Mouse (Mus musculus) intestine, embryonic 16.5 days (tissue): ENCODE results near the gene Cdk14. TPM values are rescaled to one million over a fixed set of nuclear protein-coding genes. Genes with fewer than 3 reads are reported as not detected.
A peak's percentile ranks its signal among the peaks of the same experiment; 100 is the strongest.

Source experiments
- ATAC-seq: fragments of 200-750 bp; cut with Nextera tagmentation; 2 replicates; pipeline ENCODE4 v1.8.0; 2017; ENCODE audit warnings: moderate TSS enrichment, moderate library complexity
- H3K27ac ChIP-seq: fragments of 300-500 bp; sonication (generic); 2 replicates; pipeline ENCODE4 v1.5.1; 2014; ENCODE audit warnings: mild to moderate bottlenecking, low read length
- H3K27me3 ChIP-seq: fragments of 300-500 bp; sonication (generic); replicated peaks from 2 replicates; pipeline ENCODE4 v1.6.1; 2014; ENCODE audit warnings: low read length, control low read depth, mixed read lengths; ENCODE audit not compliant: control insufficient read depth, insufficient read depth
- H3K36me3 ChIP-seq: fragments of 300-500 bp; sonication (generic); 2 replicates; pipeline ENCODE4 v1.6.1; 2014; ENCODE audit warnings: low read length, control low read depth; ENCODE audit not compliant: control insufficient read depth, insufficient read depth
- H3K4me1 ChIP-seq: fragments of 300-500 bp; sonication (generic); 2 replicates; pipeline ENCODE4 v1.6.1; 2014; ENCODE audit warnings: low read length, control low read depth, mixed read lengths; ENCODE audit not compliant: control insufficient read depth, insufficient read depth
- H3K4me2 ChIP-seq: fragments of 300-500 bp; sonication (generic); 2 replicates; pipeline ENCODE4 v1.6.1; 2014; ENCODE audit warnings: low read depth, low read length, control low read depth
- H3K4me3 ChIP-seq: fragments of 300-500 bp; sonication (generic); 2 replicates; pipeline ENCODE4 v1.5.1; 2014; ENCODE audit warnings: mild to moderate bottlenecking, low read length
- H3K9ac ChIP-seq: fragments of 300-500 bp; sonication (generic); 2 replicates; pipeline ENCODE4 v1.6.1; 2014; ENCODE audit warnings: low read depth, low read length
- H3K9me3 ChIP-seq: fragments of 300-500 bp; sonication (generic); 2 replicates; pipeline ENCODE4 v1.6.1; 2016; ENCODE audit warnings: low read length, control low read depth; ENCODE audit not compliant: control insufficient read depth
- WGBS: fragments of 180-500 bp; shearing (Covaris S2); extraction: QIAGEN DNeasy Blood & Tissue Kit; methylation state at CpG from one replicate; pipeline ENCODE4 v1.1.7; 2014; 5-methylcytosine and 5-hydroxymethylcytosine counted together
- polyA plus RNA-seq: library from polyadenylated mRNA; unstranded; fragments of >200 nt; fragmentation: Nextera tagmentation; extraction: Ambion mirVana; gene quantifications from 2 replicates; pipeline ENCODE4 v1.2.1, GENCODE M21; 2015

Gene Cdk14
- polyA plus RNA-seq, 1 experiment from 2014 or later, result 8.9 TPM

DNA sequence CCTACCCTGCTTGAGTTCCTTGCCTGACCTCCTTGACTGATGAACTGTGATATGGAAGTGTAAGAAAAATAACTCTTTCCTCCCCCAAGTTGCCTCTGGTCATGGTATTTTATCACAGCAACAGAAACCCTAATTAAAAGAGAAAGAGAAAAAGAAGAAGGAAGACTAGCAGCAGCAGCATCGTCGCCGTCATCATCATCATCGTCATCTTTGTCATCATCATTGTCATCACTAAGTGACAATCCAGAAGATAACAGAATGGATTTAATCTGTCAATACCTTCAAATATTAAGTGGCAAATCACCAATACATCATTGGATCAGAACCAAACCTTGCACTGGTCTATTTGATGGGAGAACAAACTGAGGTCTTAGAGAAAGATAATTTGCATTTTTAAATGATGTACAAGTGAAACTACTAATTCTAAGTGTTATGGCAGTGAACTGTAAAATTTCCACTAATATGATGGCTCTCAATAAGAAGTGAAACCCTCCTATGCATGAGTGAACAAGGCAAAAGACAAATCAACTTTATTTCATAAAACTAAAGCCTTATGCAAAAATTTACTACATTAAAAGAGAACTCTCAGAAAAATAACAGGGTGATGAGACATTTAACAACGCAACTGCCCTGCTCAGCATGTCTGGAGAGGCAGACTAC, 225.4 kb downstream of the Cdk14 start:
- no peak overlapping the region for H3K27ac ChIP-seq
- no peak for ATAC-seq
- H3K27me3 ChIP-seq, result no peaks in the 10 kb centered on the region
- H3K4me1 ChIP-seq, result no peaks in the 10 kb centered on the region
- no peaks in the 10 kb centered on the region for H3K36me3 ChIP-seq
- no peak overlapping the region for H3K4me2 ChIP-seq
- no peaks in the 10 kb centered on the region for H3K9me3 ChIP-seq
- H3K4me3 ChIP-seq, result no peak overlapping the region
- WGBS, result 98% methylated on average over 5 of the region's 5 CpGs
- no peak overlapping the region for H3K9ac ChIP-seq

DNA sequence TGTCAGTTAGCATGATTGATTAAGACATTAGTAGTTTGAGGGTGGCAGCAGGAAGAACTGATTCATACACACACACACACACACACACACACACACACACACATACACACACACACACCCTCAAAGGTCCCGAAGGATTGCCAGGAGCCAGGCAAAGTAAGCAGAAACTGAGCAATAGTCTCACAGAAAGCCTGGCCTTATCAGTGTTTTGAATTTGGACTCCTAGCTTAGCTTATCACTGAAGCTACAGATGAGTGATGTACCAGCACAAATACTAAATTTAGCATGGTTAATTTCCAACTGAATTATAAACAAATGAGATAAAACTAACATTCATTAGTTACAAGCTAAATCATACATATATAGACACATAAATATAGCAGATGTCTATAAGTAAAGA, 230.5 kb downstream of the Cdk14 start:
- no peak overlapping the region for H3K4me3 ChIP-seq
- H3K4me2 ChIP-seq, result no peak overlapping the region
- 25% methylated on average over 1 of the region's 1 CpGs for WGBS
- ATAC-seq, result 0 out of 2 replicates have a peak, but pooled peaks have one; percentile 53
- H3K27ac ChIP-seq, result no peak overlapping the region
- H3K9me3 ChIP-seq, result no peaks in the 10 kb centered on the region
- no peaks in the 10 kb centered on the region for H3K27me3 ChIP-seq
- H3K4me1 ChIP-seq, result peaks cover 3% of the 10 kb centered on the region; the same call in 1 of the 2 replicates
- H3K36me3 ChIP-seq, result no peaks in the 10 kb centered on the region
- H3K9ac ChIP-seq, result no peak overlapping the region

DNA sequence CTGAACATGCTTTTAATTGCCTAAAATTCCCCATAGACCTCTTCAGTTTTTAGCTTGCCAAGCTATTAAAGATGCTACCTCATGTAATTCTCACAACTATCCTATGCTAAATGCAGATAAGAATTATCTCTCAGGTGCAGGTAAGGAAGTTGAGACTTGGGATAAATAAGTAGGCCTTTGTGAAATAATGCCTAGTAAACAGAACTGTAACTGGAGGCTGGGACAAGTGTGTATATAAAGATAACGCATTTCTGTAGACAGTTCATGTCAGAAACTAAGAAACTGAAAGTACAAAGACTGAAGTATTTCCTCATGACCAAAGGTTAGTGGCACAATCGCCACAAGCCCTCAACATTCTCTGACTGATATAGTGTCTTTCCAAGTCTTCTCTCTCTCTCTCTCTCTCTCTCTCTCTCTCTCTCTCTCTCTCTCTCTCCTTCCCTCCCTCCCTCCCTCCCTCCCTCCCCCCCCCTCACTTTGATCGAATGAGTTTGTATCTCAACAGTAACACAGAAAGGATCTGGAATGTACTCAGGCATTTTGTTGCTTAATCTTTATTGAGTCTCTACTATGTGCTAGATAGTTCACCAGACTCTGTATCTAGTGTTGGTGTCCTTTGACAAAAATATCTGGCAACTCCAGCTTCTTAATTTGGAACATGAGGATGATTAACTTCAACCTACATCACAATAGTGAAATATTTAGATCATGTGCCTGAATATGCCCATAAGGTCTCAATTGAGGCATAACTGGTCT, 233.9 kb downstream of the Cdk14 start:
- Histone ChIP-seq H3K4me3 (no peak overlapping the region), H3K4me2 (no peak overlapping the region), H3K27ac (no peak overlapping the region), H3K4me1 (peaks cover 3% of the 10 kb centered on the region; the same call in 1 of the 2 replicates), H3K27me3 (no peaks in the 10 kb centered on the region), H3K9me3 (no peaks in the 10 kb centered on the region), H3K36me3 (no peaks in the 10 kb centered on the region), H3K9ac (no peak overlapping the region)
- WGBS, result 58% methylated on average over 3 of the region's 3 CpGs
- peak; percentile 94 for ATAC-seq

DNA sequence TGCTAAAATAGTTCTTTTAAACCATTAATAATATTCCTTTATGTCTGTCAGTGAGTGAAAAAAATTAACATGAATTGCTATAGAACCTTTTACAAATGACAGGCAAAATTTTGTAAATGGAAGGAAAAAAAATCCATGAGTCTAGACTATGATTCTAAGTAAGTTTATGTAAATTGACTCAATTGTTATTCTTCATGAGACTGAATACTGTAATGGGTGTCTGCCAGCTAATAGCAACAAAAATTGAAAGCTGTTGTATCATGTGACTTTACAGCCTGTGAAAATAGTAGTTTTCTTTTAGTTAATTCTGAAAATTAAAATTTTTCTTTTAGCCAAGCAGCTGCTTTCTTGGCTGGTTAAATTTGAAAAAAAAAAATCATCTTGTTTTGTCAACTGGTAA, 234.6 kb downstream of the Cdk14 start:
- Histone ChIP-seq H3K9ac (no peak overlapping the region), H3K4me1 (peaks cover 7% of the 10 kb centered on the region), H3K36me3 (no peaks in the 10 kb centered on the region), H3K9me3 (no peaks in the 10 kb centered on the region), H3K4me3 (no peak overlapping the region), H3K4me2 (no peak overlapping the region), H3K27ac (no peak overlapping the region), H3K27me3 (no peaks in the 10 kb centered on the region)
- ATAC-seq, result no peak

DNA sequence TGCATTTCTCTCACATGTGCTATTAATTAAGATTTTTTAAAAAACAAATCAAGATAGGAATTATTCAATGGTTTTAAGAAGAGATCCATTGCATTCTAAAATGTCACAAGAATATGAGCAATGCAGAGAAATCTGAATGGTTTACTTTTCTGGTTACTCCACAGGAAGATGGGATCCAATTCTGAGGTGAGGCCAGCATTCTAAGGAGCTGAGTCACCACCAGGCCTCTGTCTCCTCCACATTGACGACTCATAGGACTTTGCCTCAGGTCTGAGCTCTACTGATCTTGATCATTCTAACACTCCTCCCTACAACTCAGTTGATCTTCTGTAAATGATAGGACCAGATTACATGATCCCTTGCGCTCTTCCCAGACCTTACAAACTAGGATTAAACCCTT, 239.4 kb downstream of the Cdk14 start:
- ATAC-seq, result peak; percentile 88
- H3K36me3 ChIP-seq, result no peaks in the 10 kb centered on the region
- 69% methylated on average over 2 of the region's 2 CpGs for WGBS
- no peak overlapping the region for H3K4me3 ChIP-seq
- no peak overlapping the region for H3K4me2 ChIP-seq
- H3K4me1 ChIP-seq, result peaks cover 4% of the 10 kb centered on the region; the same call in 1 of the 2 replicates
- H3K27me3 ChIP-seq, result no peaks in the 10 kb centered on the region
- no peak overlapping the region for H3K9ac ChIP-seq
- H3K27ac ChIP-seq, result no peak overlapping the region
- H3K9me3 ChIP-seq, result no peaks in the 10 kb centered on the region

DNA sequence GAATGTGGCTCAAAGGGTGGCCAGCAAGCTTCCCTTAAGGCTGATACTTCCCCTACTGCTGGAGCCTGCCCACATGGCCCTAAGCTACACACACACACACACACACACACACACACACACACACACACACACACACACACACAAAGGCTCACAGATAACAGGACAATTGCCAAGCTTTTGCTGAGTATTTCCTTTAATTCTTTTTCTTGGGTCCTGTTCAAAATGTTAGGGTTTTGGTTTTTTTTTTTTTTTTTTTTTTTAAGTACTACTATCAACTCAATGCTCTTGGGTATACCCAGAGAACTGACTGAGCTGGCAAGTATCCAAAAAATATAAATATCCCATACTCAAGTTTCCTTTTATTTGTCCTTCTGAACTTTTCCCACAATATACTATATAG, 239.8 kb downstream of the Cdk14 start:
- H3K36me3 ChIP-seq, result no peaks in the 10 kb centered on the region
- no peaks in the 10 kb centered on the region for H3K27me3 ChIP-seq
- H3K4me2 ChIP-seq, result no peak overlapping the region
- H3K4me1 ChIP-seq, result peaks cover 4% of the 10 kb centered on the region; the same call in 1 of the 2 replicates
- no peak overlapping the region for H3K4me3 ChIP-seq
- no peaks in the 10 kb centered on the region for H3K9me3 ChIP-seq
- no peak overlapping the region for H3K27ac ChIP-seq
- H3K9ac ChIP-seq, result no peak overlapping the region
- ATAC-seq, result peak; percentile 38

DNA sequence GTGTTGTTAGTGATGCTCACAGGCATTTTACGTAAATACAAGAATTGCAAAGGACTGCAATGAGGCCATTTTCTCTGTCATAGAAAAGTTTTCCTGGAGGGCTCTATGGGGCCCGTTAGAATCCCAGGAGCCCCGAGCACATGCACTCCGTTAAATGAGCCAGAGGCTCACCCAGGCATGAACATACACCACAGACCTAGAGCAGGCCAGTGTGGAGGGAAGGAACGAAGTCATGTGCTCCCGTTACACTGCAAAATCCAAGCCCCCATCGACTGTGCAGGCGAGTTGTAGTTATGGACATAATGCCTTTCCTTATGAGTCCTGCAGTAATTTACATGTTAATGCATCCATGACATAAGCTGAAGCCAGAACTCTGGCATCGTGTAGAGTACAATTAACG, 244.1 kb downstream of the Cdk14 start:
- H3K4me3 ChIP-seq, result no peak overlapping the region
- no peaks in the 10 kb centered on the region for H3K36me3 ChIP-seq
- H3K4me1 ChIP-seq, result peaks cover 4% of the 10 kb centered on the region; the same call in 1 of the 2 replicates
- no peak overlapping the region for H3K4me2 ChIP-seq
- 81% methylated on average over 10 of the region's 10 CpGs for WGBS
- no peak overlapping the region for H3K9ac ChIP-seq
- H3K9me3 ChIP-seq, result no peaks in the 10 kb centered on the region
- H3K27ac ChIP-seq, result no peak overlapping the region
- ATAC-seq, result no peak
- H3K27me3 ChIP-seq, result no peaks in the 10 kb centered on the region

DNA sequence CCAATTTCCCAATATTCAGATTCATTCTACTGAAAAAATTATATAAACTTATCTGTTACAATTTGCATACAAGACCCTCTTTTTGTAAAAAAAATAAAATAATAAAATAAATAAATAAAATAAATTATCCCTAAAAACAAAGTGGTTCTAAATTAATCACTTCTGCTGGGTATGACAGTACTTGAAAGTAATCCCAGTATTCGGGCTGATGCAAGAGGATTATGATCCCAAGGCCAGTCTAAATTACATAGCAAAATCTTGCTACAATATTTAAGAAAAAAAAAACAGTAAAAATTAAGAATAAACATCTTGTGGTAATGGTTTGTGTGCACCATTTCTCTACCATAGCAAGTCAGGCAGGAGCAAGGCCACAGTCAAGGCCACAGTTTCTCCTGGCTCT, 244.5 kb downstream of the Cdk14 start:
- no peaks in the 10 kb centered on the region for H3K27me3 ChIP-seq
- no peak overlapping the region for H3K27ac ChIP-seq
- WGBS, result 75% methylated on average over 1 of the region's 1 CpGs
- no peak overlapping the region for H3K4me3 ChIP-seq
- no peaks in the 10 kb centered on the region for H3K9me3 ChIP-seq
- no peak overlapping the region for H3K9ac ChIP-seq
- H3K36me3 ChIP-seq, result no peaks in the 10 kb centered on the region
- H3K4me2 ChIP-seq, result no peak overlapping the region
- no peaks in the 10 kb centered on the region for H3K4me1 ChIP-seq
- no peak for ATAC-seq

DNA sequence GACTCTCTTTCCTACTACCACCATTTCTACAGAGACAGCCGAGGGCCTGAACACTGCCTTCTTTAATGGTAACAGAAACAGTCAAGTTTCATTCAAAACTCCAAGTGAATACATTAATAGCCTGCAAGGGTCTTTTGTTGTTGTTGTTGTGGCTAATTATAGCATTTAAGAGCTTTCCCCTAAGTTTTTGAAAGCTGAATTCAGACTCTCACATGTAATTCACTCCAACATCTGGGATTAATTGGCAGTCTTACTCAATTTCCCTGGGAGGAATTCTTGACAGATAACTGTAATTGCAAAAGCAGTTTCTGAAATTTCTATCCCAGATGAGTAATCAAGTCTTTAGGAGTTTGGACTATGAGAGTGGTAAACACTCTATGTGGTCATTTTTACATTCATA, 245.0 kb downstream of the Cdk14 start:
- no peak for ATAC-seq
- Histone ChIP-seq H3K27me3 (no peaks in the 10 kb centered on the region), H3K9me3 (no peaks in the 10 kb centered on the region), H3K4me2 (no peak overlapping the region), H3K4me3 (no peak overlapping the region), H3K9ac (no peak overlapping the region), H3K4me1 (no peaks in the 10 kb centered on the region), H3K36me3 (no peaks in the 10 kb centered on the region), H3K27ac (no peak overlapping the region)
- 68% methylated on average over 1 of the region's 1 CpGs for WGBS
